Mouse (Mus musculus): ENCODE results near the gene Cpne9.
"Not testable (repeated sequence)": the region's sequence is repeated elsewhere in the genome, so short reads cannot be mapped to it uniquely, and the experiment has no call there.

The Cpne9 gene

GRCm38 (mm10) chr6:113289346-113289745, 7.2 kb downstream of the Cpne9 start:
- no peak for DNase-seq (ENCODE audit: extremely low spot score, low spot score)

GRCm38 (mm10) chr6:113290346-113290745, 8.2 kb downstream of the Cpne9 start:
- no peak for DNase-seq (ENCODE audit: extremely low spot score, low spot score)

- no peak for DNase-seq (ENCODE audit: extremely low spot score, low spot score)
Observed at GRCm38 (mm10) chr6:113292938-113293337, 10.8 kb downstream of the Cpne9 start.

- no peak for DNase-seq (ENCODE audit: extremely low spot score, low spot score)
Observed at GRCm38 (mm10) chr6:113296046-113296445, 13.9 kb downstream of the Cpne9 start.

GRCm38 (mm10) chr6:113296639-113297038, 14.5 kb downstream of the Cpne9 start:
- no peak for DNase-seq (ENCODE audit: extremely low spot score, low spot score)

- no peak for DNase-seq (ENCODE audit: extremely low spot score, low spot score)
Observed at GRCm38 (mm10) chr6:113301350-113301749, 19.2 kb downstream of the Cpne9 start.

- DNase-seq (ENCODE audit: extremely low spot score, low spot score): no peak
Observed at GRCm38 (mm10) chr6:113302258-113302657, 20.2 kb downstream of the Cpne9 start.

- DNase-seq (ENCODE audit: extremely low spot score, low spot score): peak; percentile 98
Observed at GRCm38 (mm10) chr6:113306322-113306985, 24.3 kb downstream of the Cpne9 start.

- DNase-seq (ENCODE audit: extremely low spot score, low spot score): no peak
Observed at GRCm38 (mm10) chr6:113306986-113307349, 24.9 kb downstream of the Cpne9 start, which contains the start of gene Brpf1. Gene Brpf1, plus strand, starts transcription at chr6:113307137.

GRCm38 (mm10) chr6:113307481-113308121, 25.5 kb downstream of the Cpne9 start:
- DNase-seq (ENCODE audit: extremely low spot score, low spot score): peak; percentile 49

- DNase-seq (ENCODE audit: extremely low spot score, low spot score): no peak
Observed at GRCm38 (mm10) chr6:113308141-113308540, 26.0 kb downstream of the Cpne9 start.

- no peak for DNase-seq (ENCODE audit: extremely low spot score, low spot score)
Observed at GRCm38 (mm10) chr6:113315972-113316371, 33.9 kb downstream of the Cpne9 start.

- DNase-seq (ENCODE audit: extremely low spot score, low spot score): peak; percentile 97
Observed at GRCm38 (mm10) chr6:113326533-113327315, 44.6 kb downstream of the Cpne9 start, which contains the start of gene Ogg1. Gene Ogg1, plus strand, starts transcription at chr6:113326972.

GRCm38 (mm10) chr6:113329396-113329795, 47.3 kb downstream of the Cpne9 start:
- DNase-seq (ENCODE audit: extremely low spot score, low spot score): no peak

GRCm38 (mm10) chr6:113330547-113330946, 48.4 kb downstream of the Cpne9 start:
- DNase-seq (ENCODE audit: extremely low spot score, low spot score): no peak

GRCm38 (mm10) chr6:113331721-113332120, 49.6 kb downstream of the Cpne9 start:
- no peak for DNase-seq (ENCODE audit: extremely low spot score, low spot score)

GRCm38 (mm10) chr6:113332734-113333133, 50.6 kb downstream of the Cpne9 start:
- not testable (repeated sequence) for DNase-seq (ENCODE audit: extremely low spot score, low spot score)

GRCm38 (mm10) chr6:113333137-113333950, 51.2 kb downstream of the Cpne9 start:
- DNase-seq (ENCODE audit: extremely low spot score, low spot score): no peak

- DNase-seq (ENCODE audit: extremely low spot score, low spot score): no peak
Observed at GRCm38 (mm10) chr6:113334216-113334615, 52.1 kb downstream of the Cpne9 start.

- DNase-seq (ENCODE audit: extremely low spot score, low spot score): no peak
Observed at GRCm38 (mm10) chr6:113336852-113337620, 54.9 kb downstream of the Cpne9 start.

GRCm38 (mm10) chr6:113341574-113341973, 59.5 kb downstream of the Cpne9 start:
- DNase-seq (ENCODE audit: extremely low spot score, low spot score): no peak
